Mouse (Mus musculus): ENCODE data around the gene Ctf1.

DNA sequence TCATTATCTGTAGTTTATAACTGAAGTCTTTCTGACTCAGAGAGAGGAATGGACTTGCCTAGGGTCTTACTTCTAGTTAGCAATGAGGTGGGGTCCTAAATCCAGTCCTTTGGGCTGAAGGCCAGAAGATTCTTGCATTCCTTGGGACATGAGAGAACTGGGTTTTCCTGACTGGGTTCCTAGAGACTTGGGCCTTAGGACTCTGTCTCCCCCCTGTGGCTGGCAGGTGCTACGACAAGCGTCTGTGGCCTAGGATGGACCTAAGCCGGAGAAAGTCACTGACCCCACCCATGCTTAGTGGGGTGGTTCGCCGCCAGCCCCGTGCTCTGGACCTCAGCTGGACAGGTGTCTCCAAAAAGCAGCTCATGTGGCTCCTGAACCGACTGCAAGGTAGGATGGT is 48.5 kb downstream of the Ctf1 start:
- TF ChIP-seq CTCF (IDR thresholded peaks at IDR 0.05; ENCODE audit: insufficient read depth, low read depth, low read length) (peak; percentile 70; the same call in 1 of the 2 replicates), POLR2A (IDR thresholded peaks at IDR 0.05; ENCODE audit: insufficient read depth, low read depth, low read length) (no peak)

All from olfactory bulb, adult 2 months (tissue).